Mouse (Mus musculus) ovary, adult 18-20 months (tissue): ENCODE measurements at regions not wholly inside any gene's neighbourhood (a gene's known extent, or its start where the extent isn't known, plus 50 kb on each side); places are given as distances from the start of the nearest gene placed in this dataset.

Experiments
- DNase-seq: peaks from one replicate; pipeline ENCODE4 v3.0.0; 2022; ENCODE audit warnings: low spot score, mixed read lengths

GRCm38 (mm10) chr5:111506821-111507220 is 89.7 kb downstream of the Mn1 start:
- DNase-seq: peak; percentile 50

- no peak for DNase-seq
Observed at GRCm38 (mm10) chr5:111507332-111507731, 90.2 kb downstream of the Mn1 start.

- DNase-seq: no peak
Observed at GRCm38 (mm10) chr5:111509014-111509561, 91.9 kb downstream of the Mn1 start.

- DNase-seq: no peak
Observed at GRCm38 (mm10) chr5:111509575-111510057, 92.5 kb downstream of the Mn1 start.

DNA sequence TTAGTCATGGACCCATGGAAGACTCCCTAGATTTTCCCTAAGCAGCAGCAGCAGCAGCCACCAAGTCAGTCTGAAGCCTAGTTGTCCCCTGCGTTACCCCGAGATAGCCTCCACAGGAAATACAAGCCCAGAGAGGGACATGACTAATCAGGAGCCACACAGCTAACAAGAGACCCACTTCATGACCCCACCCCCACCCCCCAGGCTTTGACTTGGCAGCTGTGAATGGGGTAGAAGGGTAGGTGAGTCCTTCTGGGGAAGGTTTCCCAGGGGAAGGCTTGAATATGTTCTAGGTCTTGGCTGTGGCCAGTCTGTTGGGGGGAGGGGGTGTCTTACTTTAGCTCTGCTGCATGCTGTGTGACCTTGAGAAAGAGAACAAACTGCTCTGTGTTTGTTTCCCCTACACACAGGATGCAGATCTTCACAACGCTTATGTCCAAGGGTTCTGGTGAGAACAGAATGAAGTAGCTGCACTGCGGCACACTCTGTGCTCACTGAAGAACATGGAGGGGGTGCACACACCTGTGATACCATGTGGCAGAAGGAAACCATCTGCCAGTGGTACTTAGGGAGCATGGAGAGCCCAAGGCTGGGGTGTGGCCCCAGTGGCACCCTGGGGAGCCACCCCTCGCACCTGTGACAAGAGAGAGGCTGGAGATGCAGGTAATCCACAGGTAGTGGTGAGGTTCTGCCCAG is 93.2 kb downstream of the Mn1 start:
- DNase-seq: no peak

DNA sequence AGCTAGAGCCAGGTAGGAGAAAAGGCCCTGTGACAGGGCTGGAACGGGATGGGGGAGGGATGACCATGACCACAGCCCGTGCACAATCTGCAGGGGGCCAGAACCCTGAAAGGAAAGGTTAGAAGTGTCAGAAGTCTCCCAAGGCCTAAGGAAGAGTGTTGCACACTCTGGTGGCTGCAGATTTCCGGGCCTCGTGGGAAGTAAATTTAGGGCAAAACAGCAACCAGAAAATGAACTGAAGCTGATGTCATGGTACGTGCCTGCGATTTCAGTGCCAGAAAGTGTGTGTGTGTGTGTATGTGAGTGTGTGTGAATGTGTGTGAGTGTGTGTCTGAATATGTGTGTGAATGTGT is 93.7 kb downstream of the Mn1 start:
- no peak for DNase-seq

DNA sequence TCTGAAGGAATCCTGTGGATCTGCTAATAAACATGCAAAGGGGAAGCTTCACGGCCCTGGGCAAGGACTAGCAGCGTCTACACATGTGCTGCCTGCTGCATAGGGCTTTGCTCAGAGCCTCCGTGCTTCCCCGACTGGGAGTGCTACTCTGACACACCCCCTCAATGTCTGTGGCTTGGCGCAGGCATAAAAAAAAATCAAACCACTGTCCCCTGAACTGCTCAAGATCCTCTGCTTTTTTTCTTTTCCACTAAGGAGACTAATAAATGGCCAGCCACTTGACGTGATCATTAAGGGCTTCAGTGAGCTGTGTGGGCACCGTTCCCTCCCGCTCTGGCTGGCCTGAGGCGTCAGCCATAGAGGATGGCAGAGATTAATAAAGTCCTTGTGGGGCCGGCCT is 94.8 kb downstream of the Mn1 start:
- no peak for DNase-seq

GRCm38 (mm10) chr5:111513976-111514375 is 96.8 kb downstream of the Mn1 start:
- DNase-seq: no peak

DNA sequence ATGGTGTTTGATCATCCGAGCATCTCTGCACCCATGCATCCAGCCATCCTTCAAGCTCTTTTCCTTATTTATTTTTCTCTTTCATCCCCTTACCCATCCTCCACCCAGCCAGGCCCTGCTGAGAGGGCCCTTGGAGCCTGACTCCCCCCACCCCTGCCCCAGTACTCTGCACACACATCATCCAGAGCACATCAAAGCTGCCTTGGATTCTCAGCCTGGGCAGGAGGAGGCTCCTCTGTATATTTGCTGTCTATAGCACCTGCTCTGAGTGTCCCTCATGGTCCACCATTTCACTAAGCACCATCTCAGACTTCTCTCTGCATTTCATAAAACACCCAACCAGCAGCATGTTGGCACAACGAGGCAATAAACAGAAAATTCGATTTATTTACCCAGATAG is 101.9 kb downstream of the Mn1 start:
- DNase-seq: no peak

DNA sequence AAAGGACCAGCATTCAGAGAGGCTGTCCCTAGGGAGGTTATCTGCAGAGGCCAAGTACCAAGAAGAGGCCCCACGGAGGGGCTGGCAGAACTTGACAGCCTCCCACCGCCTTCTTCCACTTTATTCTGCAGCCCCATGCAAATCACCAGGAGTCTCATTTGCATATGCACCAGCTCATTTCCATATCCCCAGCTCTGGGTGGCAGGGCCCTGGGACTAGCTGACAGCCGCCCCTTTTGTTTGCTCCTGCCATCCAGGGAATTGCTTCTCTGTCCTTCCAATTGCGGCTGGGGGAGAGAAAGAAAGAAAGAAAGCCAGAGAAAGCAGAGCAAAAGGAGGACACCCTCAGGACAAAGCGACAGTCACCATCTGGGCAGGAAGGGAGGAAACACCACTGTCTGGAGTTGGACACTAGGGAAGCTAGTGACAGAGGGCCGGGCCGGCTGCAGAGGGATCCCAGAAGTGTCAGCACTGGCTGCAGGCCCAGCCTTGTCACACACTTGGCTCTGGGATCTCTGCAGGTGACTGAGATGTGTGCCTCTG is 102.4 kb downstream of the Mn1 start:
- no peak for DNase-seq

- DNase-seq: no peak
Observed at GRCm38 (mm10) chr5:111521866-111522265, 104.7 kb downstream of the Mn1 start.

DNA sequence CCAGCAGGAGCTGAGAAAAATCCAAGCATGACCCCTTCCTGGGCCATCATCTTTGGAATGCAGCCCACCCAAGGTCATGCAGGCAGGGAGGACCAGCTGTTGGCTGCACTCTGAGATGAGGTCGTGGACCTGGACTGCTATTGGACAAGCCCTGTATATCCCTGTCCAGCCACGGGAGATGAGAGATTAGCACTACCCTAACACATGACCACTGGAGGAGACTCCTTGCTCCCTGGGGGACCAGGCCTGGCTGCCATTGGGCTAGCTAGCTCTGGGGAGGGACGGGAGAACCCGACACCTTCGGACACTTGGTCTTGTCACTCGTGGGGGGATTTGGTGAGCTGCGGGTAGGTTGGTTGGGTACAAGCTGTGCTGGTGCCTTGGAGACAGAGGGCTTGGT is 105.4 kb downstream of the Mn1 start:
- no peak for DNase-seq

DNA sequence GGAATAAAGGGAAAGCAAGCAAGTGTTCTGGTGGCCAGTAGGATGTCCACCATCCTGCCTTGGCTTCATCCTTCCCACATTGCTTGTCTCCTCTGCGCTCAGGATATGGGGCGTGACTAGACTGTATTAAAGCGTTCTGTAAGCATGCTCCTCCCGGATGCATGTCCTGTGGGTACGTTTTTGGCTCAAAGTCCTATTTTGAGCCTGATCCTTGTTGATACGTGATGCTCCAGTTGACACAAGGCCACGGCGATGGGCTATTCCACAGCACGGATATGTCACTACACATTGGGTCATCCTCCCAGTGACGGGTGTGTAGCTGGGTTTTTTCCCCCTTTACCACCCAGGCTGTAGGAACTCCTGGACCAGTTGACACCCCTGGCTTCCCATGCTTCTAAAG is 110.6 kb downstream of the Mn1 start:
- no peak for DNase-seq

- DNase-seq: no peak
Observed at GRCm38 (mm10) chr5:111529096-111529495, 111.9 kb downstream of the Mn1 start.

- no peak for DNase-seq
Observed at GRCm38 (mm10) chr5:111530628-111531524, 113.7 kb downstream of the Mn1 start.

DNA sequence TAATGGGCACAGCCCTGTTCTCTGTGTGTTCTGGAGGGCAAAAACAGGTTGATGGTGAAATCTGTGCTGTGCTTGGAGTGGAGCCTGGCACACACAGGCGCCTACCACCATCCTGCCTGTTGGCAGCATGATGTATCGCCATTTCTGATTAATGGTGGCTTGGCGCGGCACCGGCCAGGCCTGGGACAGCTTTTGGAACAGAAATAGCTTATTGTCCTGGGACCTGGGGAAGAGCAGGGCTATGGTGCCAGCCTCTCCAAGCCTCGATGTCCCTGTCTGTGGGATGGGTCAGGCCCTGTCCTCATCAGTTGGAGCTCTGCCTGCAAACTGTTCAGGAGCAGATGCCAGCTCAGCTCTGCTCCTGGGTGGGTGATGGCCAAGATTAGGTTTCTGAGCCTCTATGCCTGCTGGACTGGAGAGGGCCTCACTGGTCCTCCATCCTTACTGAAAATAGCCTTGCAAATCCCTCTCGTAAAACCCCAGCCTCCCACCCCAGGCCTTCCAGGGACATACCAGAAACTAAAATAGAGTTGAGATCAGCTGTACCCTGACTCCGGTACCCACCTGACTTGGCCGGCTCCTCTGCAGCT is 115.4 kb downstream of the Mn1 start:
- no peak for DNase-seq

- no peak for DNase-seq
Observed at GRCm38 (mm10) chr5:111535978-111536377, 118.8 kb downstream of the Mn1 start.

GRCm38 (mm10) chr5:111538560-111539450 is 121.6 kb downstream of the Mn1 start:
- DNase-seq: no peak

- no peak for DNase-seq
Observed at GRCm38 (mm10) chr5:111540486-111540885, 123.3 kb downstream of the Mn1 start.

DNA sequence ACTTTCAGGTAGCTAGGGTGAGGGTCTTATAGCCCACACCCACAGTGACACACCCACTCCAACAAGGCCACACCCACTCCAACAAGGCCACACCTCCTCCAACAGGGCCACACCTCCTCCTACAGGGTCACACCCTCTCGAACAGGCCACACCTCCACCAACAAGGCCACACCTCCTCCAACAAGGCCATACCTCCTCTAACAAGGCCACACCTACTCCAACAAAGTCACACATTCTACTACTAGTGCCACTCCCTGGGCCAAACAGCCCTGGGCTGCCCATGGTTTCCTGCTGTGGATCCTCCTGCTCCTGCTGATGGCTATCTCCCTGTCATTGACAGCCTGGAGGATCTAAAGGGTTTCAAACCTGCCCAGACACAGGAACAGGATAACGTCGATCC is 124.9 kb downstream of the Mn1 start:
- DNase-seq: no peak
